Mouse (Mus musculus) heart, postnatal 10 days (tissue): ENCODE measurements around the gene Gm43517. TPM values are rescaled to one million over a fixed set of nuclear protein-coding genes. Genes with fewer than 3 reads are reported as not detected.

ENCODE experiments used
- DNase-seq, 2 experiments: peaks; one replicate each; pipeline ENCODE4 v3.0.0; 2021
- intact Hi-C: fragments of 180-260 bp; cut with DNase I; formaldehyde crosslinking; loops from one replicate; pipeline ENCODE4 v1.15.1; 2025
- total RNA-seq, 2 experiments: library from RNA; stranded (reverse); gene quantifications; 2 replicates each; pipeline ENCODE4 v1.2.3; 2021

Gm43517 gene
- total RNA-seq, 2 experiments from 2014 or later: not detected

GRCm38 (mm10) chr12:49384295-49384875 lies 589 bp upstream of the Gm43517 start:
- intact Hi-C loops: no loop called here
- DNase-seq: no peak

- DNase-seq: no peak
- intact Hi-C loops: no loop called here
Measured at GRCm38 (mm10) chr12:49385631-49385990, 637 bp downstream of the Gm43517 start.

- no peak for DNase-seq
- intact Hi-C loops: no loop called here
Measured at GRCm38 (mm10) chr12:49386081-49386805, 1.3 kb downstream of the Gm43517 start.

GRCm38 (mm10) chr12:49387856-49388598 lies 3.1 kb downstream of the Gm43517 start:
- no peak for DNase-seq
- intact Hi-C loops: no loop called here

GRCm38 (mm10) chr12:49389666-49390065 lies 4.7 kb downstream of the Gm43517 start:
- intact Hi-C loops: no loop called here
- no peak for DNase-seq

GRCm38 (mm10) chr12:49390257-49390656 lies 5.3 kb downstream of the Gm43517 start:
- DNase-seq: no peak
- intact Hi-C loops: no loop called here

GRCm38 (mm10) chr12:49390926-49391304 lies 5.9 kb downstream of the Gm43517 start:
- intact Hi-C loops: no loop called here
- DNase-seq: no peak

- intact Hi-C loops: no loop called here
- DNase-seq: peak in 1 of 2 experiments; percentile 41
Measured at GRCm38 (mm10) chr12:49391305-49392040, 6.5 kb downstream of the Gm43517 start.

- intact Hi-C loops: no loop called here
- no peak for DNase-seq
Measured at GRCm38 (mm10) chr12:49392041-49392390, 7.0 kb downstream of the Gm43517 start.

GRCm38 (mm10) chr12:49392876-49393275 lies 7.9 kb downstream of the Gm43517 start:
- intact Hi-C loops: no loop called here
- no peak for DNase-seq

- intact Hi-C loops: no loop called here
- no peak for DNase-seq
Measured at GRCm38 (mm10) chr12:49393639-49394038, 8.7 kb downstream of the Gm43517 start.

GRCm38 (mm10) chr12:49394181-49394580 lies 9.2 kb downstream of the Gm43517 start:
- DNase-seq: no peak
- intact Hi-C loops: no loop called here

GRCm38 (mm10) chr12:49394836-49395235 lies 9.9 kb downstream of the Gm43517 start:
- no peak for DNase-seq
- intact Hi-C loops: no loop called here

GRCm38 (mm10) chr12:49395969-49396368 lies 11.0 kb downstream of the Gm43517 start:
- no peak for DNase-seq
- intact Hi-C loops: no loop called here

GRCm38 (mm10) chr12:49396776-49397175 lies 11.8 kb downstream of the Gm43517 start:
- intact Hi-C loops: no loop called here
- no peak for DNase-seq

- no peak for DNase-seq
- intact Hi-C loops: no loop called here
Measured at GRCm38 (mm10) chr12:49397443-49398162, 12.6 kb downstream of the Gm43517 start.

- intact Hi-C loops: no loop called here
- no peak for DNase-seq
Measured at GRCm38 (mm10) chr12:49398163-49398540, 13.2 kb downstream of the Gm43517 start.

GRCm38 (mm10) chr12:49398636-49399035 lies 13.7 kb downstream of the Gm43517 start:
- intact Hi-C loops: no loop called here
- DNase-seq: no peak

- intact Hi-C loops: no loop called here
- DNase-seq: no peak
Measured at GRCm38 (mm10) chr12:49399611-49400010, 14.6 kb downstream of the Gm43517 start.

- DNase-seq: no peak
- intact Hi-C loops: no loop called here
Measured at GRCm38 (mm10) chr12:49400036-49400852, 15.3 kb downstream of the Gm43517 start.
